Mouse (Mus musculus): ENCODE results near the gene Sorl1.

- TF ChIP-seq CTCF (IDR thresholded peaks at IDR 0.05; ENCODE audit: borderline replicate concordance, insufficient read depth, low read length) (no peak), POLR2A (IDR thresholded peaks at IDR 0.05; ENCODE audit: low read depth, low read length) (no peak)
Observed at GRCm38 (mm10) chr9:42036885-42037284, 87.2 kb downstream of the Sorl1 start.
